Mouse (Mus musculus): ENCODE data around the gene Dennd2a.

DNA sequence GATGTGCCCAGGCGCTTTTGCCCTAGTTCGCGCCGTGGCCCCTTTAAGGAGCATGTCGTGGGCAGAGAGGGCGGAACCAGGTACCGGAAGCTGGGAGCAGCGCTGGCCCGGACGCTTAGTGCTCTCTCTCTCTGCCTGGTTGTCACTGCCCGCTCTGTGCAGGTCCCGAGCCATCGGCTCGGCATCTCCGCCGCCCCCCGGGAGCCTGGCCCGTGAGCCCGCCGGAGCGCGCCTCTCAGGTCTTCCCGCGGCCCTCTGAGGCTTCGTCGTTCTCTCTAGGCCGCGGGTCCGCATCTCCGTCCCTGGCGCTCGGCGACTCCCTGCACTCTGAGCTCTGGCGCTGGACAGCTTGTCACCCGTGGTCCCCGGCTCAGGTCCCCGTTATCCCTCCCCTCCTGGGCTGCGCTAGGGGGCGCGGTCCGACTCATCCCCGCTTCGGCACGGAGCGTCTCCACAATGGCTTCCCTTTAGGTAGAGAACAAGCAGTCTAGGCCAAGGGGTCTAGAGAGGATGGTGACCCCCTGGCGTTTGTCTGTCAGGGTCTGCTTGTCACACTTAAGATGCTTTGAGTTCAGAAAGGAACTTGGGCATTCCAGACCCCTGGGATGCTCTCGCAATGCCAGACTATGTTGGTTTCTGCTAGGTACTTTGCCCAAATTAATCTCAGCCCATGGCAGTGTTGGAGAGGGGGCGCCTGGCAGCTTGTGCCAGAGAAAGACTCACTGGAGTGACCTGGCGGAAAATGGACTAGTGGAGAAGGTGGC, 16.3 kb upstream of the Dennd2a start, which contains the start of gene Adck2:
- TF ChIP-seq CTCF (IDR thresholded peaks at IDR 0.05; ENCODE audit: low read depth, low read length) (no peak), POLR2A (IDR thresholded peaks at IDR 0.05; ENCODE audit: borderline replicate concordance, low read depth, low read length) (peak; percentile 43; the same call in 1 of the 2 replicates)
